Mouse (Mus musculus) heart, adult 2 months (tissue): ENCODE results near the gene Gm11555.

Experiments used
- CTCF ChIP-seq: fragments of 200-600 bp; IDR thresholded peaks from 2 replicates; pipeline ENCODE4 v1.8.1; 2022; ENCODE audit warnings: antibody characterized with exemption, mild to moderate bottlenecking, moderate library complexity
- EP300 ChIP-seq: fragments of 200-500 bp; IDR thresholded peaks from 2 replicates; pipeline ENCODE4 v1.6.1; 2011; ENCODE audit warnings: low read depth, low read length, control low read depth; ENCODE audit not compliant: insufficient read depth
- POLR2A ChIP-seq: fragments of 200-500 bp; IDR thresholded peaks from 2 replicates; pipeline ENCODE4 v1.6.1; 2011; ENCODE audit warnings: mild to moderate bottlenecking, low read depth, low read length, control low read depth; ENCODE audit not compliant: insufficient read depth

- no peak for TF ChIP-seq POLR2A
- no peak for TF ChIP-seq CTCF
- TF ChIP-seq EP300 = no peak
These were observed at the start of gene Gm11555 for GRCm38 (mm10) chr11:99650136-99650535.
